Mouse (Mus musculus): ENCODE measurements around the gene Olfr1135. TPM values are rescaled to one million over a fixed set of nuclear protein-coding genes. Genes with fewer than 3 reads are reported as not detected.

Olfr1135 gene
- total RNA-seq (2015; ENCODE audit: low replicate concordance) (not detected in 2 replicates), total RNA-seq (2017; ENCODE audit: low replicate concordance) (not detected in 2 replicates)

DNA sequence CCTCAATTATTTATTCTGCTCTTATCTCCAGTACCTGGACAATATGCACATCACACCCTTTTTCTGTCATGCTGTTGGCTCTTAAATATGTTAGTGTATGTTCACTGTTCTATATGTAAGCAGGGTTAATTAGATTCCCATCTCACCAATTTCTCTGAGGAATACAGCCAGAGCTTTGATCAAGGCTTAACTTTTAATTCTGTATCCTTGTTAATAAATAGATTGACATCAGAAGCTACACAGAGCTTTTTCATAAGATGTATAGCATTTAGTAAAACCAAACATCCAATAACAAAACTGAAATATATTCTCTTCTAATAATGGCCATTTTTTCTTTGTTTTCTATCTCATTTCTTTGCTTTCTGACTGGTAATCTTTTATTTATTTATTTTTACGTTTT, at the start of gene Olfr1135:
Olfr1135 (minus strand) TSS at position 101 of the 400 bp plus-strand sequence.
- ATAC-seq (replicated peaks; ENCODE audit: low FRiP score, poor library complexity, severe bottlenecking): no peak

- ATAC-seq (replicated peaks; ENCODE audit: low FRiP score, poor library complexity, severe bottlenecking): no peak
These were observed 39.6 kb upstream of the Olfr1135 start, which contains the start of gene Olfr1137 for GRCm38 (mm10) chr2:87713079-87713478. Gene Olfr1137, minus strand, starts transcription at chr2:87713179.

GRCm38 (mm10) chr2:87693847-87694246, 20.4 kb upstream of the Olfr1135 start, which contains the start of gene Olfr1136:
Gene Olfr1136, minus strand, starts transcription at chr2:87693947.
- ATAC-seq (replicated peaks; ENCODE audit: low FRiP score, poor library complexity, severe bottlenecking): no peak

DNA sequence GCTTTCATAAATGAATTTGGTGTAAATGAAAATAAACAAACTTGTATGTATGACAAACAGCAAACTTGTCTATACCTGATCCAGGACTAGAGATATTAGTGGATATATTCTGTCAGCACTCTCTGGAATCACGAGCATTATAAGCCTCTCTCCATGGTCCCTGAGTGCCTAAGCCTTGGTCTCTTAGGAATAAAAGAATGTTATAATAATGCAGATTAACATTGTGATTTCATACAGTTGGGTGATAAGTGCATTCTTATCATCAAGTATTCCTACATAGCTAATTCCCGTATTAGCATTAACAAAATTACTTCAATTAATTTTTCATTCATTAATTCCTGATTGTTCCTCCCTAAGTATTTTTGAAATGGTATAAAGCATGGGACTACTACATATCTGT, 15.1 kb downstream of the Olfr1135 start, which contains the start of gene Olfr1134:
Olfr1134 (minus strand) TSS at position 101 of the 400 bp plus-strand sequence.
- ATAC-seq (replicated peaks; ENCODE audit: low FRiP score, poor library complexity, severe bottlenecking): no peak

DNA sequence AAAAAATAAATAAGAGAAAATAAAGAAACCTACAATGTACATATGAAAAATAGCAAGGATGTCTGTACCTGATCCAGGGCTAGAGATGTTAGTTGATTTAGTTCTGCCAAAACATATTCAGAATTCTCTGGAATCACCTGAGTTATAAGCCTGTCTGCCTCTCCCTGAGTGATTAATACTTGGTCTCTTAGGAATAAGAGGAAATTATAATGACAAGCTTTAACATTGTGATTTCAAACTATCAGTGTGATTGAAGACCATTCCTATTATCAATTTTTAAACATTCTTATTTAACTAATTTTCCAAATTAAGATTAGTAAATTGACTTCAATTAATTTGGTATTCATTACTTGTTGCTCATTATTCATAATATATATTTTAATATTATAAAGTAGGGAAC, 26.2 kb downstream of the Olfr1135 start, which contains the start of gene Olfr1133:
Olfr1133 (minus strand) TSS at position 101 of the 400 bp plus-strand sequence.
- ATAC-seq (replicated peaks; ENCODE audit: low FRiP score, poor library complexity, severe bottlenecking): no peak

- ATAC-seq (replicated peaks; ENCODE audit: low FRiP score, poor library complexity, severe bottlenecking): no peak
These were observed 31.0 kb downstream of the Olfr1135 start for GRCm38 (mm10) chr2:87642441-87642840.

DNA sequence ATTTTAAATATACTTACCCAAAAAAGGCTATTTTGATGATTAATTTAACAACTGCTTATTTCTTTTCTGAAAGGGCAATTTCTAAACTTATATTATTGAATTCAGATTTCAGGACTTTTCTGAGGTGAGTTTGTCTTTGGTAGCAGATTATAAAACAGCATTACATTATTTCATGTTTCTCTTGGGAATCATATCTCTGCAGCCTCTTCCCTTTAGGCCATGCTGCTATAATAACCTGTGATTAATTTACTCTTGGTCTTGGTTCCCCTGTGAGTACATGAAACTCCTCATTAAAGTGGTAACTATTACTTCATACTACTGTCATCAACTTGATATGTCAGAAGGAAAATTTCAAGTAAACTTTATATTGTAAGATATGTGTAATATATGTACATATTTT, 36.0 kb downstream of the Olfr1135 start, which contains the start of gene Olfr1132:
Olfr1132 (minus strand) TSS at position 101 of the 400 bp plus-strand sequence.
- ATAC-seq (replicated peaks; ENCODE audit: low FRiP score, poor library complexity, severe bottlenecking): no peak

DNA sequence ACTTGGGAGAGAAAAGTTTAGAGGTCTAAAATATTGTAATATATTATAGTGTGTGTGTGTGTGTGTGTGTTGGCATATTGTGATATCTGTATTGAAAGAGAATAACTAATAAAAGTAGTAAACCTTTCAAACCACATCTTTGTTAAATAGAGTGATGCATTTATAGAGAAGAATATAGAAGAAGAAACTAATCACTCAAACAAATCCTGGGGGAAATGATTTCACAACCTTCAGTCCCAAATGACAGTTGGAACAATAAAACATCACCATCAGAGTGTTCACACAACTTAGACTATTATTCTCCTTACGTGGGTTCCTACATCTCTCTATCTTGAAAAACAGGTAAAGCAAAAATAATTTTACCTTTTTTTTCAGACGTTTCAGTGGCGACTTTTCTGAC, 46.7 kb downstream of the Olfr1135 start, which contains the start of gene Olfr1131:
Olfr1131 (plus strand) TSS at position 301 of the 400 bp plus-strand sequence.
- ATAC-seq (replicated peaks; ENCODE audit: low FRiP score, poor library complexity, severe bottlenecking): no peak

Other genes with a start within 250 kb of the Olfr1135 start
- gene Olfr1124, start 243.4 kb downstream of the Olfr1135 start, total RNA-seq (2015; ENCODE audit: low replicate concordance): not detected in 2 replicates
- gene Olfr1124, start 243.4 kb downstream of the Olfr1135 start, total RNA-seq (2017; ENCODE audit: low replicate concordance): not detected in 2 replicates
- not detected in 2 replicates for gene Olfr1126, start 219.7 kb downstream of the Olfr1135 start, total RNA-seq (2015; ENCODE audit: low replicate concordance)
- not detected in 2 replicates for gene Olfr1126, start 219.7 kb downstream of the Olfr1135 start, total RNA-seq (2017; ENCODE audit: low replicate concordance)
- not detected in 2 replicates for gene Pramel7, start 176.6 kb downstream of the Olfr1135 start, total RNA-seq (2015; ENCODE audit: low replicate concordance)
- gene Pramel7, start 176.6 kb downstream of the Olfr1135 start, total RNA-seq (2017; ENCODE audit: low replicate concordance): not detected in 2 replicates
- not detected in 2 replicates for gene Pramel6, start 167.1 kb downstream of the Olfr1135 start, total RNA-seq (2015; ENCODE audit: low replicate concordance)
- gene Pramel6, start 167.1 kb downstream of the Olfr1135 start, total RNA-seq (2017; ENCODE audit: low replicate concordance): not detected in 2 replicates
- gene Olfr153, start 141.9 kb downstream of the Olfr1135 start, total RNA-seq (2015; ENCODE audit: low replicate concordance): not detected in 2 replicates
- not detected in 2 replicates for gene Olfr153, start 141.9 kb downstream of the Olfr1135 start, total RNA-seq (2017; ENCODE audit: low replicate concordance)
- not detected in 2 replicates for gene Olfr1128, start 128.1 kb downstream of the Olfr1135 start, total RNA-seq (2015; ENCODE audit: low replicate concordance)
- not detected in 2 replicates for gene Olfr1128, start 128.1 kb downstream of the Olfr1135 start, total RNA-seq (2017; ENCODE audit: low replicate concordance)
- not detected in 2 replicates for gene Olfr1129, start 99.8 kb downstream of the Olfr1135 start, total RNA-seq (2015; ENCODE audit: low replicate concordance)
- gene Olfr1129, start 99.8 kb downstream of the Olfr1135 start, total RNA-seq (2017; ENCODE audit: low replicate concordance): not detected in 2 replicates
- gene Olfr1130, start 67.5 kb downstream of the Olfr1135 start, total RNA-seq (2015; ENCODE audit: low replicate concordance): not detected in 2 replicates
- not detected in 2 replicates for gene Olfr1130, start 67.5 kb downstream of the Olfr1135 start, total RNA-seq (2017; ENCODE audit: low replicate concordance)
- not detected in 2 replicates for gene Olfr1131, start 46.6 kb downstream of the Olfr1135 start, total RNA-seq (2015; ENCODE audit: low replicate concordance)
- gene Olfr1131, start 46.6 kb downstream of the Olfr1135 start, total RNA-seq (2017; ENCODE audit: low replicate concordance): not detected in 2 replicates
- not detected in 2 replicates for gene Olfr1132, start 36.1 kb downstream of the Olfr1135 start, total RNA-seq (2015; ENCODE audit: low replicate concordance)
- gene Olfr1132, start 36.1 kb downstream of the Olfr1135 start, total RNA-seq (2017; ENCODE audit: low replicate concordance): not detected in 2 replicates
- not detected in 2 replicates for gene Olfr1133, start 26.3 kb downstream of the Olfr1135 start, total RNA-seq (2015; ENCODE audit: low replicate concordance)
- gene Olfr1133, start 26.3 kb downstream of the Olfr1135 start, total RNA-seq (2017; ENCODE audit: low replicate concordance): not detected in 2 replicates
- gene Olfr1134, start 15.2 kb downstream of the Olfr1135 start, total RNA-seq (2015; ENCODE audit: low replicate concordance): not detected in 2 replicates
- gene Olfr1134, start 15.2 kb downstream of the Olfr1135 start, total RNA-seq (2017; ENCODE audit: low replicate concordance): not detected in 2 replicates
- not detected in 2 replicates for gene Olfr1136, start 20.3 kb upstream of the Olfr1135 start, total RNA-seq (2015; ENCODE audit: low replicate concordance)
- not detected in 2 replicates for gene Olfr1136, start 20.3 kb upstream of the Olfr1135 start, total RNA-seq (2017; ENCODE audit: low replicate concordance)
- gene Olfr1137, start 39.5 kb upstream of the Olfr1135 start, total RNA-seq (2015; ENCODE audit: low replicate concordance): not detected in 2 replicates
- gene Olfr1137, start 39.5 kb upstream of the Olfr1135 start, total RNA-seq (2017; ENCODE audit: low replicate concordance): not detected in 2 replicates
- not detected in 2 replicates for gene Olfr1138, start 66.3 kb upstream of the Olfr1135 start, total RNA-seq (2015; ENCODE audit: low replicate concordance)
- gene Olfr1138, start 66.3 kb upstream of the Olfr1135 start, total RNA-seq (2017; ENCODE audit: low replicate concordance): not detected in 2 replicates
- gene Olfr1140, start 70.1 kb upstream of the Olfr1135 start, total RNA-seq (2015; ENCODE audit: low replicate concordance): not detected in 2 replicates
- not detected in 2 replicates for gene Olfr1140, start 70.1 kb upstream of the Olfr1135 start, total RNA-seq (2017; ENCODE audit: low replicate concordance)
- not detected in 2 replicates for gene Olfr1141, start 80.3 kb upstream of the Olfr1135 start, total RNA-seq (2015; ENCODE audit: low replicate concordance)
- not detected in 2 replicates for gene Olfr1141, start 80.3 kb upstream of the Olfr1135 start, total RNA-seq (2017; ENCODE audit: low replicate concordance)
- gene Olfr152, start 105.8 kb upstream of the Olfr1135 start, total RNA-seq (2015; ENCODE audit: low replicate concordance): not detected in 2 replicates
- gene Olfr152, start 105.8 kb upstream of the Olfr1135 start, total RNA-seq (2017; ENCODE audit: low replicate concordance): not detected in 2 replicates
- not detected in 2 replicates for gene Olfr1143, start 126.9 kb upstream of the Olfr1135 start, total RNA-seq (2015; ENCODE audit: low replicate concordance)
- not detected in 2 replicates for gene Olfr1143, start 126.9 kb upstream of the Olfr1135 start, total RNA-seq (2017; ENCODE audit: low replicate concordance)
- not detected in 2 replicates for gene Olfr1145, start 136.2 kb upstream of the Olfr1135 start, total RNA-seq (2015; ENCODE audit: low replicate concordance)
- not detected in 2 replicates for gene Olfr1145, start 136.2 kb upstream of the Olfr1135 start, total RNA-seq (2017; ENCODE audit: low replicate concordance)
- not detected in 2 replicates for gene Olfr1148, start 156.9 kb upstream of the Olfr1135 start, total RNA-seq (2015; ENCODE audit: low replicate concordance)
- gene Olfr1148, start 156.9 kb upstream of the Olfr1135 start, total RNA-seq (2017; ENCODE audit: low replicate concordance): not detected in 2 replicates
- gene Olfr1150-ps1, start 170.3 kb upstream of the Olfr1135 start, total RNA-seq (2015; ENCODE audit: low replicate concordance): not detected in 2 replicates
- not detected in 2 replicates for gene Olfr1150-ps1, start 170.3 kb upstream of the Olfr1135 start, total RNA-seq (2017; ENCODE audit: low replicate concordance)
- not detected in 2 replicates for gene Olfr1151, start 182.2 kb upstream of the Olfr1135 start, total RNA-seq (2015; ENCODE audit: low replicate concordance)
- not detected in 2 replicates for gene Olfr1151, start 182.2 kb upstream of the Olfr1135 start, total RNA-seq (2017; ENCODE audit: low replicate concordance)
- gene Olfr1152, start 192.8 kb upstream of the Olfr1135 start, total RNA-seq (2015; ENCODE audit: low replicate concordance): not detected in 2 replicates
- not detected in 2 replicates for gene Olfr1152, start 192.8 kb upstream of the Olfr1135 start, total RNA-seq (2017; ENCODE audit: low replicate concordance)
- gene Olfr1153, start 221.3 kb upstream of the Olfr1135 start, total RNA-seq (2015; ENCODE audit: low replicate concordance): not detected in 2 replicates
- not detected in 2 replicates for gene Olfr1153, start 221.3 kb upstream of the Olfr1135 start, total RNA-seq (2017; ENCODE audit: low replicate concordance)
- not detected in 2 replicates for gene Olfr1154, start 231.5 kb upstream of the Olfr1135 start, total RNA-seq (2015; ENCODE audit: low replicate concordance)
- not detected in 2 replicates for gene Olfr1154, start 231.5 kb upstream of the Olfr1135 start, total RNA-seq (2017; ENCODE audit: low replicate concordance)